Mouse (Mus musculus) mammary gland, adult 2 months (tissue): Measurements from ENCODE around the gene Ppil6. TPM values are rescaled to one million over a fixed set of nuclear protein-coding genes. Genes with fewer than 3 reads are reported as not detected.

Source experiments
- polyA plus RNA-seq: library from polyadenylated mRNA; depleted of rRNA; stranded (reverse); fragments of >200 nt; gene quantifications from 2 replicates; pipeline ENCODE4 v1.2.3, GENCODE M21; 2012; ENCODE audit warnings: low replicate concordance; rRNA removed

Gene Ppil6
- 0.17 and 0.29 TPM in 2 replicates for polyA plus RNA-seq

GRCm38 (mm10) chr10:41489708-41490517 lies at the start of gene Ppil6, which contains the start of gene Smpd2:
TSS of gene Ppil6 (plus strand) at chr10:41490439.
TSS of gene Smpd2 (minus strand) at chr10:41490369.

GRCm38 (mm10) chr10:41450137-41450670 lies 40.0 kb upstream of the Ppil6 start, which contains the start of gene Zbtb24:
TSS of gene Zbtb24 (plus strand) at chr10:41450383.

DNA sequence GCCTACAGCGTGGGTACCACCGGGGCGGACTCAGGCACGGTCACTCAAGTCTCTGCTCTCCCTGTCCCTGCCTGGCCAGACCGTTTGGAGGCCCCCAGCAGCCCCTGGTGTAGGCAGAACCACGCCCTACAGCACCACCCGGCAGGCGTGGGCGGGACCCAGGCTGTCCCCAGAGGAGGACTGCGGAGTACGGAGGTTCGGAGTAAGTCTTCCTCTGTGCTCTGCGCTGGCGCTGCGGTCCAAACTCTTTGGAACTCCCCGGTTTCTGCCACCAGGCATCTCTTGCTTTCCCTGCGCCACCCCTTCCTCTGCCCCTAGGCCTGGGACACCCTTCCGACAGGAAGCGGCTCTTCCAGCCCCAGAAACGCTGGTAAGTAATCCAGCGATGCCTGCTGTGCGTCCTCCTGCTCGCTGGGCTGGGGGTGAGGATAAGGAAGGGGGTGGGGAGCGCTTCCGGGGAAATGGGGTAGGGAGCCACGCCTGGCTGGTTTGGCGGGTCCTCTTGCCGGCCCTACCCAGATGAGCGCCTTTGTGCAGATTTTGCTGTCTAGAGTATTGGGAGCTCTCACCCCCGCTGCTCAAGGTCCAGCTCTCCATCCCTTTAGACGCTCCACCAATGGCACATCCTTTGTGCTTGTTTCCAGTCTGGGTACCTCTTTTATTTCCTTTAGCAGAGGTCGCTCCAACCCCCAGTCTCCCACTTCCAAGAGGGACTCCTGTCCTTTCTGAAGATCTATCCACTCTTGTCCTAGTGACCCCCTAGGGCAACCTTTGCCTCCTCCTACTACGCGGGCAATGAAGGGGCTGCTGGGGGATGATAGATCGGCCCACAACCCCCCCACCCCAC lies 13.8 kb upstream of the Ppil6 start, which contains the start of gene Mical1:
TSS of gene Mical1 (plus strand) at position 144 of the 847 bp plus-strand sequence.

DNA sequence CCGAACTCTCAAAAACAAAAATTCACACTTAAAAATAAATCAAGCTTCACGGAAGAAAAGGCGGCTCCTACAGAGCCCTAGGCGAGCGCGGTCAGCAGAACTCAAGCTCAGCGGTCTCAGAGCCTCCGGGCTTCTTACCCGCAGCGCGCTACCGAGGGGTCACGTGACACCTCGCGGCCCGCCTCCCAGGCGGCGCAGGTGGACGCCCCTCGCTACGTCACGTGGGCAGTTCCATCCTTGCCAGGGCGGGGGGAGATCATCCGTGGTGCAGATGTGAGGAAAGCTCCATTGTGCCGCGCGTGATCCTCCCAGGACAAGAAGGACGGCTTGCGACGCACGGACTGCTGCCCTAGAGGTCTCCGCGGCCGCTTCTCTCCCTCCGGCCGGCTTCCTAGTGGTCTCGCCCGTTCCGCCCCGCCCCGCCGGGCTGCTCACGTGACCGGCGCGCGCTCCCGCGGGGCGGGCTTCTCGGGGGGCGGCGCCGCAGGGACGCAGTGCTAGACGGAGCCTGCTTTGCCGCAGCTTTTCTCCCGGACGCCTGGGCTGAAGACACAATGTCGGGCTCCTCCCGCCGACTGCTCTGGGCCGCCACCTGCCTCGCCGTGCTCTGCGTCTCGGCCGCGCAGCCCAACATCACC lies 28.9 kb downstream of the Ppil6 start, which contains the start of gene Cd164:
TSS of gene Cd164 (plus strand) at position 434 of the 638 bp plus-strand sequence.

Other genes with a start within 250 kb of the Ppil6 start
- gene Fig4, start 187.2 kb upstream of the Ppil6 start, polyA plus RNA-seq: 9.1 and 14.3 TPM in 2 replicates
- gene Ak9, start 186.5 kb upstream of the Ppil6 start, polyA plus RNA-seq: not detected in 2 replicates
- 16.6 and 17.3 TPM in 2 replicates for gene Zbtb24, start 40.1 kb upstream of the Ppil6 start, polyA plus RNA-seq
- gene Mical1, start 14.1 kb upstream of the Ppil6 start, polyA plus RNA-seq: 61.2 and 78.8 TPM in 2 replicates
- 62.2 and 72.4 TPM in 2 replicates for gene Smpd2, start 70 bp upstream of the Ppil6 start, polyA plus RNA-seq
- 291 and 680 TPM in 2 replicates for gene Cd164, start 29.0 kb downstream of the Ppil6 start, polyA plus RNA-seq
- gene Ccdc162, start 226.2 kb downstream of the Ppil6 start, polyA plus RNA-seq: 5.6 and 8.3 TPM in 2 replicates